Mouse (Mus musculus) ES-Bruce4 (cell line): ENCODE results near the gene Itga10. TPM values are rescaled to one million over a fixed set of nuclear protein-coding genes. Genes with fewer than 3 reads are reported as not detected.
"Not testable (repeated sequence)": the region's sequence is repeated elsewhere in the genome, so short reads cannot be mapped to it uniquely, and the experiment has no call there.

Source experiments
- H3K27ac ChIP-seq: 2 replicates; pipeline ENCODE4 v1.5.1; 2012; ENCODE audit warnings: low read length, inconsistent platforms; ENCODE audit not compliant: insufficient read depth
- H3K27me3 ChIP-seq: 2 replicates; pipeline ENCODE4 v1.6.1; 2012; ENCODE audit warnings: mild to moderate bottlenecking, low read length, inconsistent platforms; ENCODE audit not compliant: control insufficient read depth, poor library complexity, insufficient read depth, severe bottlenecking
- H3K36me3 ChIP-seq: 2 replicates; pipeline ENCODE4 v1.6.1; 2012; ENCODE audit warnings: inconsistent platforms, mild to moderate bottlenecking, low read length, moderate library complexity; ENCODE audit not compliant: control insufficient read depth, poor library complexity, insufficient read depth, severe bottlenecking
- H3K4me1 ChIP-seq: one replicate; pipeline ENCODE4 v1.8.1; 2011; ENCODE audit warnings: low read length; ENCODE audit not compliant: control insufficient read depth, insufficient read depth
- H3K4me3 ChIP-seq: 2 replicates; pipeline ENCODE4 v1.5.1; 2011; ENCODE audit warnings: low read depth, mild to moderate bottlenecking, low read length
- H3K9ac ChIP-seq: 2 replicates; pipeline ENCODE4 v1.6.1; 2012; ENCODE audit warnings: low read depth, mild to moderate bottlenecking, inconsistent platforms; ENCODE audit not compliant: poor library complexity, severe bottlenecking
- H3K9me3 ChIP-seq: replicated peaks from 2 replicates; pipeline ENCODE4 v1.6.1; 2012; ENCODE audit warnings: mild to moderate bottlenecking, low read length, inconsistent platforms; ENCODE audit not compliant: control insufficient read depth, poor library complexity, insufficient read depth, severe bottlenecking
- CTCF ChIP-seq: IDR thresholded peaks from one replicate; pipeline ENCODE4 v1.8.1; 2011; ENCODE audit warnings: low read depth, low read length
- EP300 ChIP-seq: IDR thresholded peaks from 2 replicates; pipeline ENCODE4 v1.6.1; 2011; ENCODE audit warnings: low read depth, low read length; ENCODE audit not compliant: insufficient read depth
- POLR2A ChIP-seq: IDR thresholded peaks from one replicate; pipeline ENCODE4 v1.8.1; 2011; ENCODE audit warnings: low read length; ENCODE audit not compliant: insufficient read depth
- polyA plus RNA-seq: library from polyadenylated mRNA; stranded (reverse); fragments of >200 nt; gene quantifications from 2 replicates; pipeline ENCODE4 v1.2.4, GENCODE M21; 2011; ENCODE audit warnings: low read depth; ENCODE audit not compliant: missing spikeins, insufficient read depth, insufficient read length

Gene Itga10
- polyA plus RNA-seq, 1 experiment, result 1.1 TPM

DNA sequence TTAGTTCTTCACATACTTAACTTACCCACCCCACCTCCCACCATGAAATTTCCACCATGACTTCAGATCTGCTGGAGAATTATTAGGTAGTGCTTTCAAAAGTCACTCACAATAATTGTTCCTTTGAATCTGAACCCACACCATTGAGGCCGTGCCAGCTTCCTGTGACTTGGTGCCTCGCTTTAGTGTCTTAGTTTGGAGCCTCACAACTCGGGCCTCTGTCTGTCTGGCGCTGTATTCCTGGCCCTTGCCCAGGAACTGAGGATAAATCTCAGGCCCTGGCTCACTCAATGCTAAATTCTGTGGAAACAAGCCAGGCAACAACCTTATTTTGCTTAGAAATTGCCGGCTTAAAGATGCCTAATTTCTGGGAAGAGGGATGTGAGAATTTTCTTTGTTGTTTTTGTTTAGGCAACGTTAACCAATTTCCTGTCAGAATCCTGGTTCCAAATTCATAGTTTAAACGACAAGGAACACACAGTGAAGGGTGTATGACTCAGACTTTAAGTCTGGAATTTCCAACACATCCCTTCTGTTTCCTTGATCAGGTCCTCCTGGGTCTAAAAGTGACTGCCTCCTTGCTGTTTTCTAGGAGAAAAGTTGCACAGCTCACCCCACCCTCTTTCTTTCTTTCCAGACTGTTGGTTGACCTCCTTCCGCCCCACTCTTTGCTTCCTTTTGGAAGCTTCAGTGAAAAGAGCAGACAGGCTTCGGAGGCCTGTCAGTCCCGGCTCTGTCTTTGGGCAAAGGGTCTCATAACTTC is 43.3 kb upstream of the Itga10 start:
- H3K4me1 ChIP-seq, result no peaks in the 10 kb centered on the region
- H3K9me3 ChIP-seq, result no peaks in the 10 kb centered on the region
- no peak for TF ChIP-seq EP300
- TF ChIP-seq CTCF, result no peak
- no peak for TF ChIP-seq POLR2A
- no peaks in the 10 kb centered on the region for H3K27me3 ChIP-seq
- H3K36me3 ChIP-seq, result no peaks in the 10 kb centered on the region
- no peak overlapping the region for H3K27ac ChIP-seq
- no peak overlapping the region for H3K4me3 ChIP-seq
- H3K9ac ChIP-seq, result no peak overlapping the region

DNA sequence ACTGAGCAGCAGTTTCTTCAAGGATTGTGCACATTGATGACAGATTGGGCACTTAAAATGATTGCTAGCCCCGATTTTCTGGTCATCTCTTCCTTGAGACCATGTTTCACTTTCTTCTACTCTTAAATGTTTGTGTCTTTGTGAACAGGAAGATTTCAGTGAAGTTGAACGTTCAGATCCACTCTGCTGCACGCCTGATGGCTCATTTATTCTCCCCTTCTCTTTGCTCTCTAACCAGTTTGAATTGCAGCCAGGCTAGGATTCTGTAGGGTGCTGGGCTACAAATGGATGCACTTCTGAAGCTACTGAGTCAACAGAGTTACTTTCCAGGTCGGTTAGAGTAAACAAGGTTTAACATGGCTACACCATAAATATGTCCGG is 42.7 kb upstream of the Itga10 start:
- H3K9ac ChIP-seq, result no peak overlapping the region
- no peaks in the 10 kb centered on the region for H3K4me1 ChIP-seq
- H3K9me3 ChIP-seq, result no peaks in the 10 kb centered on the region
- H3K4me3 ChIP-seq, result no peak overlapping the region
- no peaks in the 10 kb centered on the region for H3K27me3 ChIP-seq
- H3K36me3 ChIP-seq, result no peaks in the 10 kb centered on the region
- TF ChIP-seq POLR2A (no peak), CTCF (no peak), EP300 (no peak)
- no peak overlapping the region for H3K27ac ChIP-seq

DNA sequence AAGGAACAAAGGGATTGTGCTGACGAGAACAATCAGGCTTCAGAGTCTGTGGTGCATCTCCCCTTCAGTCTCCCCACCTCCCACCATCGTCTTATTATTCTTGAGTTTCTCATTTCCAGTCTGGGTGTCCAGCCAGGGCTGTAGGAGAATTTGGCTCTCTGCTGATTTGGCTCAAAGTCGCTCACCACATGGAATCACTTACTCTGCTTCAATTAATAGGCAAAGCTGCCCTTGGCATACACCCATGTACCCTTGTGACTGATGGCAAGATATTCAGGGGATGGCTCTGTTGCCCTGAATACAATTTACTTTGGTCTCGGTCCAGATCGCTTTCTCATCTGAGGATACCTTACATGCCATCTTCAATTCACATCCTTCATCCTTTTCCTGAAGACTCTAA is 42.1 kb upstream of the Itga10 start:
- Histone ChIP-seq H3K27ac (no peak overlapping the region), H3K4me1 (no peaks in the 10 kb centered on the region), H3K9ac (no peak overlapping the region), H3K36me3 (no peaks in the 10 kb centered on the region), H3K4me3 (no peak overlapping the region), H3K9me3 (no peaks in the 10 kb centered on the region), H3K27me3 (no peaks in the 10 kb centered on the region)
- TF ChIP-seq POLR2A (no peak), CTCF (no peak), EP300 (no peak)

DNA sequence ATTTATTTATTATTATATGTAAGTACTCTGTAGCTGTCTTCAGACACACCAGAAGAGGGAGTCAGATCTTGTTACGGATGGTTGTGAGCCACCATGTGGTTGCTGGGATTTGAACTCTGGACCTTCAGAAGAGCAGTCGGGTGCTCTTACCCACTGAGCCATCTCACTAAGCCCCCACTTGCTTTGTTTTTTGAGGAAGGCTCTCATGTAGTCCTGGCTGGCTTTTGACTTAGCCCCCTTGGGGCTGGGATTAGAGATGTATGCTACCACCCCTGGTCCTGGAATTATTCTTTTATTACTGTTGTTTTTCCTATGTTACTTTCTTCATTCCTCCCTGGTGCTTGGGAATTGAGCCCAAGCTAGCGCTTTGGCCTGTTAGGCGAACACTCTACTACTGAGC is 39.4 kb upstream of the Itga10 start:
- not testable (repeated sequence) for H3K4me3 ChIP-seq, H3K27ac ChIP-seq, H3K36me3 ChIP-seq, H3K9ac ChIP-seq, H3K4me1 ChIP-seq, H3K27me3 ChIP-seq, H3K9me3 ChIP-seq

DNA sequence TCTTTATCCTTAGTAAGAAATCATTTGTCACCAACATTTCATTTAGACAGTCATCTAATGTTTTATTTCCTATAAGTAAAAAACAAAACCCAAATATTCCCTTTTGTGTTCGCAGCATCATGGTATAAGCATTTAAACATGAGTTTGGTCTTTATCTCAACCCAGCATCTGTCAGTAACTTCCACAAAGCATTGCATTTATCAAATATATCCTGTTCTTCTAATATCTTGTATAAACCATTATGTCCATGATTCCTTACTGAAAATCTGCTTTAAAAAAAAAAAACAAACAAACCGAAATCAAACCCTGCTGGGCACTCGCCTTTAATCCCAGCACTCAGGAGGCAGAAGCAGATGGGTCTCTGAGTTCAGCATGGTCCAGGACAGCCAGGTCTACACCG is 38.8 kb upstream of the Itga10 start:
- Histone ChIP-seq H3K9me3 (no peaks in the 10 kb centered on the region), H3K27ac (no peak overlapping the region), H3K36me3 (no peaks in the 10 kb centered on the region), H3K4me1 (no peaks in the 10 kb centered on the region), H3K9ac (no peak overlapping the region), H3K4me3 (no peak overlapping the region), H3K27me3 (no peaks in the 10 kb centered on the region)
- no peak for TF ChIP-seq POLR2A
- no peak for TF ChIP-seq CTCF
- no peak for TF ChIP-seq EP300

DNA sequence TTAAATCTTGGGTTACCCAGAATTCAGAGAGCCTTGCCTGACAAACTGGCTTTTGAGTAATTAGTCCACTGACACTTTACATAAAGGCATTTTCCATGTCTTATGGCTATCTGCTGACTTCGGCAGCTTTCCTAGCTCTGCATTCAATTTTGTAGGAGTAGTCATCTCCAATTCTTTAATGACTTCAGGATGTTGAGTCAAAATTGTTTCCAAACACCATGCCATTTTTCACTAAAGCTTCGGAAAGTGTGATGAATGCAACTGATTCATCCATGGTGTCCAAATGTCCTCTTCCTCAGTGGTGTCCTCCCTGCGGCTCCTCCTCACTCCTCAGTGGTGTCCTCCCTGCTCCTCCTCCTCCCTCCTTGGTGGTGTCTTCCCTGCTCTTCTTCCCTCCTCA is 27.4 kb upstream of the Itga10 start:
- Histone ChIP-seq H3K9ac (no peak overlapping the region), H3K4me3 (no peak overlapping the region), H3K27me3 (no peaks in the 10 kb centered on the region), H3K36me3 (peaks cover 5% of the 10 kb centered on the region), H3K27ac (no peak overlapping the region), H3K4me1 (no peaks in the 10 kb centered on the region), H3K9me3 (no peaks in the 10 kb centered on the region)
- TF ChIP-seq CTCF (no peak), POLR2A (no peak), EP300 (no peak)
